Mouse (Mus musculus) fat pad, adult 2 months (tissue): ENCODE data around the gene Wdr25.

ENCODE experiments used
- DNase-seq: peaks from one replicate; pipeline ENCODE4 v3.0.0-alpha.2; 2011; ENCODE audit warnings: low read depth, low spot score; ENCODE audit errors: extremely low read depth

The Wdr25 gene

DNA sequence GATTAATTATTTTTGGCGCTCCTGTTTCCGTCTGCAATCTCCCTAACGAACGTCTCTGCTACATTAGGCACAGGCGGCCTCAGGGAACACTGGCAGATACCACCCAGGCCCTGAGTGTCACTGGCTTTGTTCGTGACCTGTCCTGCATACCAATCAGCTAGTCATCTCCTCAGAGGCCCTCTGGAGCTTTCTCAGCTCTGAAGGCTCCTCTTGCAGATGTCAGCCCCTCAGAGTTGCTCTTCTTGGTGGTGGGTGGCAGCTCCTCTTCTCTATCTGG, 89.2 kb downstream of the Wdr25 start:
- DNase-seq = no peak

DNA sequence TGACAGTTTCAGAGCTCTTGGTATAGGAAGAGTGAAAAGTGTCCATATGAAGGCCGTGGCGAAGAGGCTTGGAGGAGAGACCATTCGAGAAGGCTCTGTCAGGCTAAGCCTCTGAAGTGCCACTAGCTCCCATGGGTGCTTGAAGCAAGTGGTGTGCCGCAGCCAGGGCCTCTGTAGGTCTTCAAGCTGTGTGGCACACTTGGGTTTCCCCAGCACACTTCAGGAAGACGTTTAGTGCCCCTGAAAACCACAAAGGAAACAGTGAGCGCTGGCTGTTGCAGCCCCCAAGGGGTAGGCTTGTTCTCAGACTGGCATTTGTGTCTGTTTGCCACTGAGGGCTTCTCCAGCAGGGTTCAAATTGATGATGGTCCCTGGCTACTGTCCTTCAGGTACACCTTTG, 90.1 kb downstream of the Wdr25 start:
- no peak for DNase-seq

GRCm38 (mm10) chr12:108984471-108984870, 91.0 kb downstream of the Wdr25 start:
- no peak for DNase-seq

GRCm38 (mm10) chr12:108985025-108985424, 91.6 kb downstream of the Wdr25 start:
- no peak for DNase-seq

GRCm38 (mm10) chr12:108987448-108987847, 94.0 kb downstream of the Wdr25 start:
- DNase-seq = no peak

DNA sequence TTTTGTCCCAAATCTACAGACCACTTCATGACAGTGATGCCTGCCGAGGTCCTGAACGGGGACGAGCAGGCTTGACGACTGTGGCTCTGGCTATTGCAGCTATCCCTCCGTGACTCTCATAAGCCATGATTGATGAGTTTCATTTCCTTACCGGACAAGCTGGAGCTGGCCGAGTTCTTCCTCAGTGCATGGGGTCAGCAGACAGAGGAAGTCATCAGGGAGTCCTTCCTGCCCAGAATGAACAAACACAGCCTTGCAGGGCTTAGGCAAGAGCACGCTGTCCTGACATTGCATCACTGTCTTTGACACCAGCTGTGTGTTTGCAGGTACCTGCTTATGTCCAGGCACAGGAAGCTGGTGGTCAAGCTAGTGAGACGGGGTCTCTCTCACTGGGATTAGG, 97.0 kb downstream of the Wdr25 start:
- DNase-seq = no peak

DNA sequence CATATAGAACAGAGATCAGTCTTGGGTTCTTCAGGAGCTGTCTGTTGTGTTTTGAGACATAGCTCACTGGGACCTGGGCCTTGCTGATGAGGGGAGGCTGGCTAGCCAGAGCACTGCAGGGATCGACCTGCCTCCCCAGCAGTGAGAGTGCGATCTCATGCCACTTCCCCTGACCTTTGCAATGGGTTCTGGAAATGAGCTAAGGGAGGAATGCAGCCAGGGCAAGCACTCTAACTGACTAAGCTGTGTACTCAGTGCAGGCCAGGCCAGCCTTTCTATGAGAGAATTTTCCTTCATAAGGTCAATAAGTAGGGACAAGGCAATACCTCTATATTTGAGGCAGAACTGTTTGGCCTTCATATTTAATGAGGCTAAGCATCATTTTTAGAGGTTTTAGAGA, 99.6 kb downstream of the Wdr25 start:
- DNase-seq = no peak

DNA sequence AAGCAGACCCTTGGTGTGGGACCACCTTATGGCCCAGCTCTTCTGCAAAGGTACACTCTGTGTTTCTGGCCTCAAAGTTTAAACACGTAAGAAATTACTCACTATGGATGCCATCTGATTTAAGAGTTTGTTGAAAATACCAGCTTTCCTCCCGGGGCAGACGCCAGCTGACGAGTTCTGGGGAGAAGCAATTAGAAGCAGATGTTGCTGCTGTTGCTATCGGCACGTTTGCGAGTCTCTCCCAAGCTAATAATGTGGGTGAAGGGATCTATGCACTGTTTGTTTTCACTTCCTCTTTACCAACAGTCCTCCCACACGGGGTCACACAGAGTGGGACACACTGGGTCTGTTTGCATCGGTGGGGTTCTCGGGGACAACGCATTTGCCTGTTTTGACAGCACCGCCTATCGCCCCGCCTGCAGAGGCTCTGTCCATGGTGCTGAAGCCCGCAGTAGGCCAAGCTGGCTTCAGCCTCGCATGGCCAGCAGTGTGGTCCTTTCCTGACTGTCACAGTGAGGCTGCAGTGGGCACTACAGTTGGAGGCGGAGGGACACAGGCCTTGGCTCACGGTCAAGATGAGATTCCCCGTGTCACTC, 101.1 kb downstream of the Wdr25 start:
- DNase-seq = no peak

GRCm38 (mm10) chr12:108995976-108996636, 102.7 kb downstream of the Wdr25 start:
- no peak for DNase-seq

DNA sequence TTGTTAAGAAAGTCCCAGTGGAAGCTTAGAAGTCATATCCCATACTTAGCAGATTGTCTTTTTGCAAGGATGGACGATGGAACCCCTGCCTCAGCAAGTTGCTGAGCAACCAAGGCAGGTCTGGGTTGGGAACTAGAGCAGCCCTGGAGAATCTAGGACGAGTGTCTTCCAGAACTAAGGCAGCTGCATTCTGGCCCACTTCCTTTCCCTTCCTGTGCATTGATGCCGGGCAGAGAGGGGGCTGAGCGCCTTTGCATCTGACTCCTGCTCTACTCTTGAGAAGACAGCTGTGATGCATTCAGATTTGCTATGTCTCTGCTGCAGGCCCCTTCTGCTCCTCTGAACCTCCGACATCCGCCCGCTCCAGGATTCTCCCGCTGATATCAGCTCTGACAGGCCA, 103.8 kb downstream of the Wdr25 start:
- no peak for DNase-seq

GRCm38 (mm10) chr12:109002978-109003377, 109.5 kb downstream of the Wdr25 start:
- DNase-seq = no peak

GRCm38 (mm10) chr12:109010070-109010649, 116.7 kb downstream of the Wdr25 start:
- no peak for DNase-seq

GRCm38 (mm10) chr12:109022181-109022691, 128.8 kb downstream of the Wdr25 start:
- no peak for DNase-seq

DNA sequence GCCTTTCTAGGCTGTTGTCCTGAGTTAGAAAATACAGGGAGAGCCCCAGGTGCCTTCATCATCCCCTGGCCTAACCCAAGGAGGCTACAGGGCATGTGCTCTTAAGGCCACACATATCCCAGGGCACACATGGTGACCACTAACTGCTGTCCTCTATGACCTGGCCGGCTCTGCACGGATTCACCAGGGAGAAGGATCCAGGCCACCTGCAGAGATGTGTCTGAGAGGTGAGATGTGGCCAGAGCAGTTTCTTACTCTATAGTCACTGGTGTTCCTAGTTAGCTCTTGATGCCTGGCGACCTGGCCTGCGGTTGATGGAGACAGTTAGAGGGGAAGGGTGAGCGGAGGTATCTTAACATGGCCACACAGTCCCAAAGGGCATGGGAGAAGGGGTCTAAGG, 129.5 kb downstream of the Wdr25 start:
- no peak for DNase-seq

- DNase-seq = no peak
These were observed 130.3 kb downstream of the Wdr25 start for GRCm38 (mm10) chr12:109023780-109024179.

- DNase-seq = no peak
These were observed 143.6 kb downstream of the Wdr25 start for GRCm38 (mm10) chr12:109037026-109037425.

- DNase-seq = no peak
These were observed 144.9 kb downstream of the Wdr25 start for GRCm38 (mm10) chr12:109038179-109038819.

- no peak for DNase-seq
These were observed 145.9 kb downstream of the Wdr25 start for GRCm38 (mm10) chr12:109039311-109039710.

GRCm38 (mm10) chr12:109044497-109044896, 151.1 kb downstream of the Wdr25 start:
- DNase-seq = no peak

DNA sequence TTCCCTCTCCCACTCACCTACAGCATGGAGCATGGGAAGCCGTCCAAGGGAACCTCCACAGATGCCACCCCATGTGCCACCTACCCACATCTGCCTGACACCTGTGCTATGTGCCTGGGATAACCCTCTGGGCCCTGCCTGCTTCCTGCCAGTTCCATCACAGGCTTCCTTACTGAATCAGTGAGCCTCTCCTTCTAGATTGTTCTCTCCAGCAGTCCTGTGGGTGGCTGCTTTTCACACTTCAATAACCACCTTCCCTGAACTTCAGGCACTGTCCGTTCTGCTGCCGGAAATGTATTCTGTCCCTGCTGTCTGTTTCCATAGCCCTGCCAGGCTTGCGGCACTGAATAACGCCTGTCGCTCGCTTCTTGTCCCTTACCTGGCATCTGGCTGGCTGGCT, 152.2 kb downstream of the Wdr25 start:
- no peak for DNase-seq

GRCm38 (mm10) chr12:109049949-109050348, 156.5 kb downstream of the Wdr25 start:
- DNase-seq = no peak
